Mouse (Mus musculus) CD4-positive helper T cell, adult 2 months (primary cell): ENCODE results near the gene Dbn1.
"Not testable (repeated sequence)": the region's sequence is repeated elsewhere in the genome, so short reads cannot be mapped to it uniquely, and the experiment has no call there.

Source experiments
- DNase-seq: peaks from one replicate; pipeline ENCODE4 v3.0.0-alpha.2; 2012; ENCODE audit warnings: low read depth, missing footprints, low spot score

Gene Dbn1

GRCm38 (mm10) chr13:55450511-55450980, 37.4 kb downstream of the Dbn1 start:
- DNase-seq, result no peak

- peak; percentile 73 for DNase-seq
Observed at GRCm38 (mm10) chr13:55449679-55450441, 38.1 kb downstream of the Dbn1 start.

- DNase-seq, result peak; percentile 43
Observed at GRCm38 (mm10) chr13:55449205-55449604, 38.7 kb downstream of the Dbn1 start.

GRCm38 (mm10) chr13:55448131-55448530, 39.8 kb downstream of the Dbn1 start:
- peak; percentile 36 for DNase-seq

GRCm38 (mm10) chr13:55447543-55447943, 40.4 kb downstream of the Dbn1 start:
- DNase-seq, result peak; percentile 79

GRCm38 (mm10) chr13:55446483-55447105, 41.3 kb downstream of the Dbn1 start:
- DNase-seq, result peak; percentile 29

- DNase-seq, result peak; percentile 68
Observed at GRCm38 (mm10) chr13:55445361-55446091, 42.4 kb downstream of the Dbn1 start.

- peak; percentile 100 for DNase-seq
Observed at GRCm38 (mm10) chr13:55444937-55445315, 43.0 kb downstream of the Dbn1 start, which contains the start of gene Grk6. Gene Grk6, plus strand, starts transcription at chr13:55445072.

GRCm38 (mm10) chr13:55444286-55444936, 43.5 kb downstream of the Dbn1 start:
- DNase-seq, result peak; percentile 93

GRCm38 (mm10) chr13:55443799-55444285, 44.1 kb downstream of the Dbn1 start:
- DNase-seq, result peak; percentile 91

- not testable (repeated sequence) for DNase-seq
Observed at GRCm38 (mm10) chr13:55437111-55437629, 50.7 kb downstream of the Dbn1 start.

- peak; percentile 89 for DNase-seq
Observed at GRCm38 (mm10) chr13:55431889-55432685, 55.8 kb downstream of the Dbn1 start.

GRCm38 (mm10) chr13:55430566-55430965, 57.3 kb downstream of the Dbn1 start:
- no peak for DNase-seq

GRCm38 (mm10) chr13:55429226-55429888, 58.6 kb downstream of the Dbn1 start:
- no peak for DNase-seq

- no peak for DNase-seq
Observed at GRCm38 (mm10) chr13:55426613-55427012, 61.3 kb downstream of the Dbn1 start, which contains the start of gene F12. Gene F12, minus strand, starts transcription at chr13:55426793.
